Mouse (Mus musculus) liver, adult 2 months (tissue): ENCODE results near the gene Ddc.

ENCODE experiments used
- CTCF ChIP-seq: fragments of 200-500 bp; IDR thresholded peaks from 2 replicates; pipeline ENCODE4 v1.5.1; 2011; ENCODE audit warnings: low read depth, low read length, control low read depth
- POLR2A ChIP-seq: fragments of 200-500 bp; IDR thresholded peaks from 2 replicates; pipeline ENCODE4 v1.6.1; 2011; ENCODE audit warnings: low read length, control low read depth; ENCODE audit not compliant: insufficient read depth; ENCODE audit errors: extremely low read depth

GRCm38 (mm10) chr11:11820737-11821136 lies 77.2 kb downstream of the Ddc start:
- TF ChIP-seq CTCF (no peak), POLR2A (no peak)
